Mouse (Mus musculus): ENCODE results near the gene Cdc37l1.

Cdc37l1 gene

DNA sequence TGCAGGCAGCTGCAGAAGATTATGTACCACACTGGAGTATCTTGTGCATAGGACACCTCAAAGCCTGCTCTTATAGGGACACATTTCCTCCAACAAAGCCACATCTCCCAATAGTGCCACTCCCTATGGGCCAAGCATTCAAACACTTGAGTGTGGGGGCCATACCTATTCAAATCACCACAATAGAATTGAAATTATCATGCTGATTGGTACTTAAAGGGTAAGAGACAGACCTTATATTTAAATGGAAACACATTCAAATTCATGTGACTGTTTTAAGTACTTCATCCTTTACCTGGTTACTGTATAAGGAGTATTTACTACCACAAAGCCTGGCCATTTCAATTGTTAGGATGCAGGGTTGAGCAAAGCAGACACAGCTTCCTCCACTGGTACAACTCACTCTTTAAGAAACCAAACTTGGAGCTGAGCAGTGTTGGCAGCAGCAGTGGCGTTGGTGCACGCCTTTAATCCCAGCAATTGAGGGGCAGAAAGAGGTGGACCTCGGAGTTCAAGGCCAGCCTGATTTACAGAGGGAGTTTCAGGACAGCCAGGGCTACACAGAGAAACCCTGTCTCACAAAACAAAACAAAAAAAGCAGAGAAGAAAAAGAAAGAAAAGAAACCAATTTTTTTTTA, 18.0 kb downstream of the Cdc37l1 start:
- no peak for DNase-seq (ENCODE audit: low spot score in 2 of 2)

DNA sequence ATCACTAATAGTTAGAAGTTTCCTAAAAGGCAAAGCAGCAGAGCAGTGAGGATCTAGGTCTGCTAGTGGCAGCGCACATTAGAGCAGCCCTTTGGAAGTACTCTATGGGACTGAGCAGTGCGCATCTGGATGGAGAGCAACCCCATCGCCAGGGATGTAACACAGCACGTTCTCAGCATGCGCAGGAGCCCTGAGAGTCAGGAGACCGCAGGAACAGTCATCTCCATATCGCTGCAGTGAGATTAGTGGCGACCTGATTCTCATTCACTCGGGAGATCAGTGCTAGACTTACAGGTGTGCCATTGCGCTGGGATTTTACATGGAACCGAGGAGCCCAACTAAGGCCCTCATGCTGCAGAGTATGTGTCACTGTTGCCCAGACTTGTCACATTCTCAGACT, 18.9 kb downstream of the Cdc37l1 start:
- DNase-seq (ENCODE audit: low spot score in 2 of 2) = no peak

DNA sequence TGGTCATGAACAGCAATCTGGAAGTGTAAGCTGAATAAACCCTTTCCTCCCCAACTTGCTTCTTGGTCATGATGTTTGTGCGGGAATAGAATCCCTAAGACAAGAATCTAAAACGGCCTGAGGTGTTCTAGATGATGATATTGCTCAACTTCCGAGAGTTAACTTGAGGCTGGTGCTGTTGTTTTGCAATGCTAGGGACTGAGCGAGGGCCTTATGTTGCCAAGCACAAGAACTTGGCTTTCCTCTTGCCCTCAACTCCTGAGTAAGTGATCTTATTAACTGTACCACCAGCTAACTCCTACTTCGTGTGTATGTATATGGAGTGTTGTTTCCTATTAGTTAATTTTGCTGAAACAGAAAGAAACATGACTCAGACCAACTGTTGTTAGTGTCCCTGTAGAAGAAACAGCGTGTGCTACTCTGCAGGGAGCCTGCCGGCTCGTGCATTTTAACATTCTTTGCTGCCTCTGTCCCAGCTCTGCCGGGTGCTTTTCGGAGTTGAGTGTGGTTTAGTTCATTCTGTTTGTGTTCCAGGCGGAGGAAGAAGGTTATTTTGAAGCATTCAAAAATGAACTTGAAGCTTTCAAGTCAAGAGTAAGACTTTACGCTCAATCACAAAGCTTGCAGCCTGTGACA, 21.3 kb downstream of the Cdc37l1 start:
- DNase-seq (ENCODE audit: low spot score in 2 of 2) = no peak

DNA sequence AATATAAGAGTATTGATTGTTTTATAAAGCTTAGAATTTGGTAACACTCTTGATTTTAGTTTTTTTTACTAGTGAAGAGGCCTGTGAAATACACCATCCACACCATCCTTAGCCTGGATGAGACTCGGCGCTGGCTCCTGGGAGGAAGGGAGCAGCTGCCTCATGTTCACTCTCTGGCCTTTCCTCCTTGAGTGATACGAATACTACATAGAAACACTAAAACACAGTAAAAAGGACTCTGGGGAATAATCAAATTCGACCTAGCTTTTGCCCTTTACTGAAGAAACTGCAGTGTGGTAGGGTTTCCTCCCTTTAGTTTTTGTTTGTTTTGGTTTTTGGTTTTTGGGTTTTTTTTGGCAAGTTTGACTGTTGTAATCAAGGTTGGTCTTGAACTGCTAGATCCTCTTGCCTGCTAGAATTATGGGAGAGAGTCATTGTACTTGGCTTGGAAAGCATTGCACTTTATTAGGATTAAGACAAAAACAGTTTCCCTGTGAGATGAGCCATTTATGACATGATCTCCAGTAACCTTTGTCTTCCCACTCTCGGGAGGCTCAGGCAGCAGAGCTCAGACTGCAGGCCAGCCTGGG, 24.4 kb downstream of the Cdc37l1 start:
- DNase-seq (ENCODE audit: low spot score in 2 of 2) = no peak

DNA sequence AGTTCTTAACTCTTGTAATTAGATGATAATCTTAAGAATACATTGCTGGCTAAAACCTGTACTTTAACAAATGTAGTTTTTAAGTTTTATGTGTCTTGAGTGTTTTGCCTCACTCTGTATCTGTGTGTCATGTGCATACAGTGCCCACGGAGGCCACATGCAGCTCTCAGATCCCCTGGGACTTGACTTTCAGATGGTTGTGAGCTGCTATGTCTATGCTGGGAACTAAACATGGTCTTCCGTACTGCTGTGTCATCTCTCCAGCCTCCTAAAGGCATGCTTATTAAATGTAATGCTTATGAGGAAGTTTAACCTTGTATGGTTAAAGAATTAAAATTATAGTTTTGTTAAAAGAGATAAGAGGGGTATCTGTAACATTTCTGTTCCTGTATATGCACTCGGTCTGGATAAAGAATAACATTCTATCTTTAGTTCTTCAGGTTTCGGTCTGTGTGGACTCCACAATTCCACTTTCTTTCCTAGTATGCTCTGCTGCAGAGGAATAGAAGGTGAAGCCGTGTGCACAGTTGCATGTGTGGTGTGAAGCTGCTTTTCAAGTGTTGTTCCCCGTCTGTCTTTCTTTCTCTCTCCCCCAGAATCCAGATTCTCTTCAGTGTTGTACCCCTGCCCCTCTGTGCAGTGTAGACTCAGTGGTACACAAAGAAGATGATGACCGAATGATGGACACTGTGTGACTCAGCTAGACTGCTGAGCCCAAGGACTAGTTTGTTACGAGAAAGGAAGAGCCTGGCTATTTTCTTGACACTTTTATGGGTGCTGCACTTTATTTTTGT, 25.5 kb downstream of the Cdc37l1 start:
- no peak for DNase-seq (ENCODE audit: low spot score in 2 of 2)

DNA sequence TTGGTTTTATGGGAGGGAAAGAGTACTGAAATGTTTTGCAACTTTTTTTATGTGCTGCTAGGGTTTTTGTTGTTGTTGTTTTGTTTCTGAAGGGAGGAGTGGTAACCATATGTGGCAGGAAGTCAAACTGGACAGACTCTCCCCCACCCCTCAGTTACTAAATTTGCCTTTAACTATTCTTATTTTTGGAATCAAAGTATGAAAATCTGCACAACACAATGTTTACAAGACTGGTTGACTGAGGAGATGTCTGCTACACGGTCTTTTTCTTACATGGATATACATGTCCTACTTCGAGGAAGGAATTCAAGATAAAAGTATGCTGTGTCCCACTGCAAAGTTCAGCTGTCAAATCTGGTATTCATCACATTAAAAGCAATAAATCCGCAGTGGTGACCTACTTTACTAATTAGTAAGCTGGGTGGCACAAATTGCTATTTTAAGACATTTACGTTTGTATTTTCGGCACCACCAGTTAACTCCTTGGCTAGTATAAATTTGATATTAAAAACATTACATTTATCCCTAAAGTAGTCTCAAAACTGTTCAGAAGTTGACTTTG, 26.1 kb downstream of the Cdc37l1 start:
- no peak for DNase-seq (ENCODE audit: low spot score in 2 of 2)

DNA sequence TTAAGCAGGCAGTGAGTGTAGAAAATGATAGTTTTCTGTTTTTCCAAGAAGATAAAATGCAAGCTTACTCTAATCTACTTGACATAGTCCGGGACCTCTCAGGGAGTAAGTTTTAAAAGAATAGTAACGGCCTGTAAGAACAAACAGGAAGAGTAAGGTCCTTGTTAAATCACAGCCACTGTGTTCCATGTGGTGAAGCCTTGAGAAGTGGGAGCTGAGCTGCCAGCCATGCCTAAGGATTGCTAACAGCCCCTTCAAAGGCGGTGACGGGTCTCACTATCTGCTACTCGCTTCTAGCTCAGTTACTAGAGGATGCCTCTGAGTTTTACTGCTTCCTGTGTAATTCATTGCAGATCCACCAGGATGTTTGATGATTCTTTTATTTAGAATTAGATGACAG, 26.6 kb downstream of the Cdc37l1 start:
- DNase-seq (ENCODE audit: low spot score in 2 of 2) = no peak

DNA sequence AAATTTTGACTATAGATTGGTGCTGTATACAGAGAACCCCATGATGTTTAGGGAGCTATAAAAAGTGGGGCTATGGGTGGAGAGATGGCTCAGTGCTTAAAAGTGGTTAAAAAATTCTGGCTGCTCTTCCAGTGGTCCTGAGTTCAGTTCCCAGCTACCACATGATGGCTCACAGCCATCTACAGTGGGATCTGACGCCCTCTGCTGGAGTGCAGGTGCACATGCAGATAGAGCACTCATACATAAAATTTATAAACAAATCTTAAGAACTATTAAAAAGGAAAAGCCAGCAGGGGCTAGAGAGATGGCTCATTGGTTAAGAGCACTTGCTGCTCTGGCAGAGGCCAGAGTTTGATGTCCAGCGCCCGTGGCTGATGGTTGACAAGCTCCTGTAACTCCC, 29.5 kb downstream of the Cdc37l1 start:
- DNase-seq (ENCODE audit: low spot score in 2 of 2) = no peak

DNA sequence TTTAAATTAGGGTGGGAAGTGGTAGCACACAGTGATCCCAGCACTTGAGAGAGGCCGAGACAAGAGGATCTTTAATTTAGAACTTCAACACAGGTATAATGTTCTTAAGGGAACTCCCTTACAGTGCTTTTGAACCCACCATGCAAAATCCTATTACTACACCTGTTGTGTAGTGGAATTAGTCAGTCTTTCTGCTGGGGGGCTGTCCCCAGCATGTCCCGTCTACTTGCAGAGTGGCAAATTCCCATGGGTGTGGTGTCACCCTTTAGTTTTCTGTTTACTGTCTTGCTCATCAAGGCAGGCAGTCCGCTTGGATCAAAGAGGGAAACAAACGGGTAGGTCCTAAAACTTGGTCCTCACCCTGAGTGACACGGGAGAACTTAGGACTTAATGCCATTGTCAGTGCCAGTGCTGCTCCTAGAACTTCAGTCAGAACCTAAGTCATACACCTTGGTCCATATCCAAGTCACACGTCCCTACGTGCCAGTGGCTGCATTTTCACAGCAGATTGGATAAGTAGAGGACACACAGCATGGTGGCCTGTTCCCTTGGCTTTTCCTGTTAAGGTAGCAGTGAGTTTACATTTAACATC, 31.7 kb downstream of the Cdc37l1 start:
- no peak for DNase-seq (ENCODE audit: low spot score in 2 of 2)

DNA sequence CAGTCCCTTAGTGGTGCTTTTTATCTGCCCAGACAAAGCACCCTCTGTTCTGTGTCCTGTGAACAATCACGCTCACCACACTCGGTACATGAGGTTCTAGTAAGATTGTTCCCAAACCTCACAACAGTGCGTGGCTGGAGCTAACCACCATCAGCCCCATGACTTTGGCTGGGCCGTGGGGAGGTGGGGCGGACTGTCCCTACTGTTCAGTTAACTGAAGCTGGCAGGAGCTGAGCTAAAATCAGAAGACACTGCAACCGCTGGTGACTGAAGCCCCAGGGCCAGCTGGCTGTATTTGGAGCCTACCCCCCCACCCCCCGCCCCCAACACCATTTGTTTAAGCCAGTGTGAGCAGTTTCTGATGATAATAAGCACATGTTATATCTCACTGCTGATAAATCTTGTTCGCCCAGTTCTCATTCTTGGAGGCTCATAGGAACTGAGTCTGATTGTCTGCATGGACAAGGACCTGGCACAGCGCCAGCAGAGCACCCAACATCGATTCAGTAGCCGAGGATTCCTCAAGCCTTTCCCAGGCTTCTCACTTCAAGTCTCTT, 34.3 kb downstream of the Cdc37l1 start:
- no peak for DNase-seq (ENCODE audit: low spot score in 2 of 2)

DNA sequence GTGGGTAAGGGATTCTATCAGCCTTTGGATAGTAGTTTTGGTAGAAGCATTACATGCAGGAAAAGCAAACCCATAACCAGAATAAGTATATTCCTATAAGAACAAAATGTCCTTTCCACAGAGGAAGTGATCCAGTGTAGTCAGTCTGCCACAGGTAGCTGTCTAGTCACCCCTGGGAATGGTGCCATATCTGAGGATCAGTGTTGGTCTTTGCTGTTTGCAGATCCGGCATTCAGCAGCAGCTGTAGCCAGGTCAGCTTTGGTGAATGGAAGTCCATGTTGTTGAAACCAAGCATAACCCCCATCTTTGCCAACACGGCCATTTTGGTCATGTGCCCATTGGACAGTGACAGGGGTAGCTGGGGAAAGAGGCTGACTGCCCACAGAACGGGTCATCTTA, 41.6 kb downstream of the Cdc37l1 start:
- DNase-seq (ENCODE audit: low spot score in 2 of 2) = no peak

DNA sequence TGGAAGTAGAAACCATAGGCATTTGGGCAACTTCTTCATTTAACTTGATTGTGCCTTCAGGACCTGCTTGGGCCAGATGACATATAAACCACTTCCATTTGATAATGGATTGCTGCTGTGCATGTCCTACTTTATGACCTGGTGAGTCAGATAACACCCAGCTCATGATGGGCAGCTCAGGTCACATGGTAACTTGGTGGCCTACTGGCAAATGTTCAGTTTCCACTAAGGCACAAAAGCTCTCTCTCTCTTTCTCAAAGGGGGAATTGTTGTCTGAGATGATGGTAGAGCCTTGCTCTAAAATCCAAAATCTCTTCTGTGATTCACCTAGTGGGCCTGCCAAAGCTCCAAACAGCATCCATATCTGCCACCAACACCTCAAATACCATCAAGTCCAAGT, 42.5 kb downstream of the Cdc37l1 start:
- DNase-seq (ENCODE audit: low spot score in 2 of 2) = no peak

DNA sequence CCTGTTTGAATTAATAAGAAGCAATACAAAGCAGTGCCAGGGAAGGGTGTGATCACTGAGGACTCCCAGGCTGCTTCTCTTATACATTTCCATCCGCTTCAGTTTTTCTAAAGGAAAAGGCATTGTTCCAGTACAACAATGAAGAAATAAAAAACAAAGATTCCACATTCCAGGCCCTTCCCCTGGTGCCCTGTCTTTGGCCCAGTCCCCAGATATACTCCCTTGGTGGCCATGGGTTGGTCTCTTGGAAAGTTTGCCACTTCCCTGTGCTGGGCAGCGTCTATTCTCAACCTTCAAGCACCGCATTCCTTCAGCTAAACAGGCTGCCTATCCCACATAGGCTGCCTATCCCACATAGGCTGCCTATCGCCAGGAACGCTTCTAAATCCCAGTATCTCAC, 46.9 kb downstream of the Cdc37l1 start:
- DNase-seq (ENCODE audit: low spot score in 2 of 2) = no peak

DNA sequence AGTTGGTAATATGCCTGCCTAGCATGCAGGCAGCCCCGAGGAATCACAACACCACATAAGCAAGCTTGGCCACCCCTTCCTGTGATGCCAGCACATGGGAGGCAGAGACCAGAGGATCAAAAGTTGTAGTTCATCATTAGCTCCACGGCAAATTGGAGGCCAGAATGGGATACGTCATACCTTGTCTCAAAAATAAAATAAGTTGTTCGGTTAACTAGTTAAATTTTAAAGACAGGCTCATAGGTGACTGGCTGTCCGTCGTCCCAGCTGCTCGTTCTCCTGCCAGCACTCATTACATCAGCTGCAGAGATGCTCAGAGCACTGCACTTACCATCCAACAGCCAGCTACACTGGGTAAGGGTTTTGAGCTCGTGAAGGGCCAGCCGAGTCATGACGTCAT, 47.4 kb downstream of the Cdc37l1 start:
- DNase-seq (ENCODE audit: low spot score in 2 of 2) = no peak

DNA sequence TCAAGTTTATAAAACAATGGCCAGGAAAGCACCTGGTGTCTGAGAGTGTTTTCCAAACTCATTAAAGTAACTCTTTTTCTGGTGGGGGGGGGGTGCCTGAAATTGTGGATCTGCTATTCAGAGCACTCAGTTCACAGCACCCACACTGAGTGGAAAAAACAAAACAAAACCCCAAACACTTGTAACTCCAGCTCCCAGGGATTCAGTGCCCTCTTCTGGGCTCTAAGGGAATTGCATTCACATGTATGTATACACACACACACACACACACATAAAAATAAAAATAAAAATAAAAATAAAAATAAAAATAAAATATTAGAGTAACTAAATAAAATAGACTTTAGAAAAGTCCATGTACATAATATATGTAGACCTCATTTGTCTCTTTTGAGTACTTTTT, 49.2 kb downstream of the Cdc37l1 start:
- DNase-seq (ENCODE audit: low spot score in 2 of 2) = no peak

DNA sequence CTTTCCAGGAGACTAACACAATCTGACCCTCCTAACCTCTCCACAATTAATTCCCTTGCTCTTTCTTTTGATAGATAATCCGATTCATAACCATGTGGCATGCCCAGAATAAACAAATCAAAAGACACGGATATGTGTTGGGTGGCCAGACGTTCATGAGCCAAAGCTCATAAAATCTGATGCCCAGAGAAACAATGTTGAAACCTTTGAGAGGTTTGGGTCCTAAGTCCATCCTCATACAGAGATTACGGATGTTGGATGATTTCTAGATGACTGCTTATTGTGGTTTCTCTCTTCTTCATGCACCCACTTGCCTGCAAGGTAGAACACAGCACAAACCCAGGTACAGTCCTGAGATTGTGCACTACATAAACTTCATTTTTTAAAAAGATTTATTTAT, 50.1 kb downstream of the Cdc37l1 start:
- no peak for DNase-seq (ENCODE audit: low spot score in 2 of 2)

DNA sequence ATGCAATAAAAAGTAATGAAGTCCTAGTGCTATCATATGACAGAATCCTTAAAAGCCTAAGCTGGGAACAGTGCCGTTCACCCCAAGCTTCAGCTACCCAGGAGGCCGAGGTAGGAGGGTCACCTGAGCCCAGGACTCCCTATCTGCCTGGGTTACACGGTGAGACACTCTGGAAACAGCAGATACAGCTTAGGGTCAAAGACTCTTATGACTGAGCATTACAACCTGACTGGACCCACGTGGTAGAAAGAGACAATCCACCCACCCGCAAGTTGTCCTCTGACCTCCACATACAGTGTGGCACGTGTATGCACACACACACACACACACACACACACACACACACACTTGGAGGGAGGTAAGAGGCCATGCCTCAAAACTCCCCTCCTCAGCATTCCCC, 52.0 kb downstream of the Cdc37l1 start:
- no peak for DNase-seq (ENCODE audit: low spot score in 2 of 2)

DNA sequence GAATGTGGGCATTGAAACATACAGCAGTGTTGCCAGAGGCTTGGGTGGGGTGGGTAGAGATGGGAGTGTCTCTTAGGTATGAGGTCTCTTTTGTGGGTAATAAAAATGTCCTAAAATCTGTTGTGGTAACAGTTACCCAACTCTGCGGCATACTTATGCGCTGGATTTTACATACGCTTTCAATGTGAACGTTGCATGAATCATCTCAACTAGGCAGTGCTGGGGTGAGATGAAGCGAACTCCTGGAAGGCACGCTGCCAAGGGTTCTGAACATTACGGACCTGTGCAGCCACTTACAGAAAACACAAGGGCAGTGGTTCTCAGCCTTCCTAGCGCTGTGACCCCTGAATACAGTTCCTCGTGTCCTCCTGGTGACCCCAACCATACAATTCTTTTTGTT, 52.5 kb downstream of the Cdc37l1 start:
- no peak for DNase-seq (ENCODE audit: low spot score in 2 of 2)

DNA sequence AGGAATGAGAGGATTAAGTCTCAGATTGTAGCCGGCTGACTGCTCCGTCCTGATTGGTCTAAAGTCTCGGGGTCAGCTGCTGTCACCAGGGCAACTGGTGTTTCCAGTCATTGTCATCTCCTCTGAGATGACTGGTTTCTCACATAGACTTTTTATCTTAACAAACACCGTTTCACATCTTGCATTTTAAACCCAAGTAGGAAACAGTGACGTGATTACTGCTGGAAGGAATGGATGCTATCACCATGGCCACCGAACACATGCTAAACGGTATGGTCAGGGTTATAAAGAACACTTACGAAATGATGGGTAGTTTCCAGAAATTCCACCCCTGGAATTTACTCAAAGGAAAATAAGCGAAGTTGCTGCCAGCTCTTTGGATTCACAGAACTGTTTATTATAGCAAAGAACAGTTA, 54.2 kb downstream of the Cdc37l1 start:
- no peak for DNase-seq (ENCODE audit: low spot score in 2 of 2)

DNA sequence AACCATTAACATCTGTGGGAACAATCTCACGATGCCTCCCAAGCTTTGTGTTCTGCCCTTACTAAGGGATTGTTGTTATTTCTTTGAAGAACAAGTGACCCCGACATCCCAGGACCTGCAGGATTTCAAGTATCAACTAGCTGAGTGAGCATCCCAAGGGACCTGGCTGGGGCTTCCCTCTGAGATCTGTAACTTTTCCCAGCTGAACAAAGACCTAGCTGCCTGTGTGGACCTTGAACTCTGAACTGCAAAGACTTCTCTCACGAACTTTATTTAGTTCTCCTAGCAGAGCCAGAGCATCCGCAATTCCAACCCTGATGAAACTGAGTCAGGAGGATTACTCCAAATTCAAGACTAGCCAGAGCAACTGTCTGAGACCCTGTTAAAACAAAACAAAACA, 55.2 kb downstream of the Cdc37l1 start:
- DNase-seq (ENCODE audit: low spot score in 2 of 2) = no peak

DNA sequence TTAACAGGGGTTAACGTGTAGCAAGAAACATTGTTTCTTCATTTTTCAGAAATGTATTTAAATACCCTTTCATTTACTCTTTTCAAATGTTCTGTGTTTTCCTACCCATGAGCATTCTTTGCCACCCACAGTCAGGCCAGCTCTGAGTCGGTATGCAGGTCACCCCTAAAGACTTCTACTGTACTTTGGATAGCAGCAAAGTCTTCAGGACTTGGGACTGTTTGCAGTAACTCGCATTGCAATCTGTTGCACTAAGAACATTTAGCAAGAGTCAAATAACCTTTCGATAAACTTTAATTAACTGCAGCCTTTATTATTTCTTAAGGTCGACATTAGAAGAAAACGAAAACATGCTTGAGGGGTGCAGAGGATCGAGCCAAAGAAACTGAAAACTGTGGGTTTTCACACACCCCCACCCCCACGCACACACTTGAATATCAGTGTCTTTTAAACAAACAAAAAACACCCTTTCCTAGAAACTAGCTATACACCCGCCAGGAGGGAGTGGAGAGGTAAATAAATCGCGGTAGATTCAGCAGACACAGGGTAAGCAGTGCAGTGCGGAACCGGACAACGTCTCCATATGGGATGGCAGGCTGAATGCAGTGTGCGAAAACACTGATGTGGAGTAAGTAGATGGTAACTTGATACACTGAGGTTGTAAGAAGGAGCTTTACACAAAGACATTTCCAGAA, 56.0 kb downstream of the Cdc37l1 start:
- no peak for DNase-seq (ENCODE audit: low spot score in 2 of 2)

Measured in thymus, postnatal 10 days (tissue).